Mouse (Mus musculus) kidney, adult 18-20 months (tissue): ENCODE measurements around the gene Mdm4.

ENCODE experiments used
- DNase-seq: peaks from one replicate; pipeline ENCODE4 v3.0.0; 2021

The Mdm4 gene

GRCm38 (mm10) chr1:133030461-133030860 is at the start of gene Mdm4:
Gene Mdm4, minus strand, starts transcription at chr1:133030561.
- no peak for DNase-seq

- DNase-seq, result no peak
Observed at GRCm38 (mm10) chr1:133080079-133080561, 49.8 kb upstream of the Mdm4 start.

DNA sequence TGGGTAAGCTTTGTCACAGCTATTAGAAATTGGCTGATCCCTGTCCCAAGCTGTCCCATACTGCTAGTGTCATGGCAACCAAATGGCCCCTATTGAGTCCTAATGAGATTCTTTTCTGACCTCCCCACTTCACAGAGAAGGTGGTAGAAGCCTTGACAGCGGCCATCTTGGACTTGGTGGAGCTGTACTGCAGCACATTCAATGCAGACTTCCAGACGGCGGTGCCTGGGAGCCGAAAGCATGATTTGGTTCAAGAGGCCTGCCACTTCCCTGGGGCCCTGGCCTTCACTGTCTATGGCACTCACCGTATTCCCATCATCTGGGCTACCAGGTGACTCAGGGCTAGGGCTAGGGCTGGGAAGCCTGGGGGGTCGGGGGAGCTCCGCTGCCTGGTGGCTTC is 49.1 kb upstream of the Mdm4 start:
- DNase-seq, result no peak

GRCm38 (mm10) chr1:133078338-133078727 is 48.0 kb upstream of the Mdm4 start:
- no peak for DNase-seq

GRCm38 (mm10) chr1:133077606-133078337 is 47.4 kb upstream of the Mdm4 start:
- no peak for DNase-seq

DNA sequence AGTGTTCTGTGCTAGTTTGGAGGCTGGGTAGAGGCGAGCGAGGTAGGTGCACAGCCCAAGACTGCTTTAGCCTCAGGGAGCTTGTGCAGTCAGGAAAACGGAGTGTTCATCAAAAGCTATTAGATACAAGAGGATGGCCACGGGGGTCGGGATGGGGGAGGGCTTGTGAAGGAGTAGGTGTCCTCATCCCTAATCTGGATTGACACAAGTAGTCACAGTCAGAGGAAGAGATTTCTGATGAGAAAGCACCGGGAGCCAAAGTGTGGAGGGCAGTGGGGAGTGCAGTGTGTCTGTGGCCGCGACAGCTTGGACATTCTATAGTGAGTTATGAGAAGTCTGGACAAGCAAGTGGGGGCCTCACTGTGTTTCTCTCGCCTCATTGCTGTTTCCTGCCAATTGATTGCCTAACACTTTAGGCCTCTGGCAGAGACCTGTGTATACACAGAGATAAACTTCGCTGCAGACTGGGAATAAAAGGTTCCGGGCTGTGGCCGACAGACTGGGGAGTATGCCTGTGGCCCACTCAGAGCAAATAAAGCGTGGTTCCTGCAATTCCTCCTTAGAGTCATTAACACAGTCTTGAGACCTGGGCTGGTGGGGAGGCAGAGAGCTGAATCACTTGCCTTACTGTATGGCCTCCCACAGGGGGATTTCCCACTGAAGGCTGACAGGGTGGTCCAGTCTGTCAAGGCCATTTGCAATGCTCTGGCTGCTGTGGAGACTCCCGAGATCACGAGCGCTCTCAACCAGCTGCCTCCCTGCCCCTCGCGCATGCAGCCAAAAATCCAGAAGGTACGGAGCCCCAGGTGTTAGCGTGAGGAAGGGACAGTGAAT is 46.5 kb upstream of the Mdm4 start:
- DNase-seq, result no peak

- no peak for DNase-seq
Observed at GRCm38 (mm10) chr1:133075651-133076400, 45.5 kb upstream of the Mdm4 start.

GRCm38 (mm10) chr1:133074541-133074940 is 44.2 kb upstream of the Mdm4 start:
- no peak for DNase-seq

- DNase-seq, result peak; percentile 23
Observed at GRCm38 (mm10) chr1:133073327-133073856, 43.0 kb upstream of the Mdm4 start.

GRCm38 (mm10) chr1:133071666-133072381 is 41.5 kb upstream of the Mdm4 start:
- no peak for DNase-seq

DNA sequence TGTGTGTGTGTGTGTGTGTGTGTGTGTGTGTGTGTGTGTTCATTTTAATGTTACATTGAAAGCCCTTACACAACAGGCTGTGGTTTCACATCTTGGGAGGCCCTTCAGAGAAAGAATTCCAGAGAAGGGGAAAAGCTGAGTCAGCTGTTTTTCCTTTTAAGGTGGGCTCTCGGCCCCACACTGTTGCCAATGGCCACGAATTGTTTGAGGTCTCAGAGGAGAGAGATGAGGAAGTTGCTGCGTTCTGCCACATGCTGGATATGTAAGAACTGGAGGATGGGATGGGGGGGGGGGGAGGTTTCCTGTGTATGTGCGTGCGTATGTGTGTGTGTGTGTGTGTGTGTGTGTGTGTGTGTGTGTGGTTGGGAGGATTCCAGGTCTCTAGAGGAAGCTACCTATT is 39.8 kb upstream of the Mdm4 start:
- no peak for DNase-seq

GRCm38 (mm10) chr1:133069275-133070120 is 39.1 kb upstream of the Mdm4 start:
- DNase-seq, result no peak

GRCm38 (mm10) chr1:133068669-133069274 is 38.4 kb upstream of the Mdm4 start:
- no peak for DNase-seq

DNA sequence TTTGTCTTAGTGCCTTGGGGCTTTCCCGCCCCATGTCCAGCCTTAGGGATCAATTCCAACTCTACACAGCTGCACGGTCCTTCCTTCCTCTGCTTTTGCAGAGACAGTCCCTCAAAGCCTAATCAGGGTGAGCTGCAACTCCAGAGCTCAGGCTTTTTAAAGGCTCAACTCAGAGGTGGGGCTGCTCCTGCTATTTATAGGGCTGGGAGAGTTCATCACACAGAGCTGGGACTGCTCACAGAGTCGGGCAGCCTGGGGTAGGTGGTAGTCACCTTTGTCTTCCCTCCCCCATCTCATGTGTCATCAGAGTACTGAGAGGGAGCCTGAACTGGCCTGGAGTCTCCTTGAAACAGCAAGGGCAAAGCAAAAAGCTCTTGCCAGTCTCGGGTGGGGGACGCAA is 37.9 kb upstream of the Mdm4 start:
- DNase-seq, result no peak

DNA sequence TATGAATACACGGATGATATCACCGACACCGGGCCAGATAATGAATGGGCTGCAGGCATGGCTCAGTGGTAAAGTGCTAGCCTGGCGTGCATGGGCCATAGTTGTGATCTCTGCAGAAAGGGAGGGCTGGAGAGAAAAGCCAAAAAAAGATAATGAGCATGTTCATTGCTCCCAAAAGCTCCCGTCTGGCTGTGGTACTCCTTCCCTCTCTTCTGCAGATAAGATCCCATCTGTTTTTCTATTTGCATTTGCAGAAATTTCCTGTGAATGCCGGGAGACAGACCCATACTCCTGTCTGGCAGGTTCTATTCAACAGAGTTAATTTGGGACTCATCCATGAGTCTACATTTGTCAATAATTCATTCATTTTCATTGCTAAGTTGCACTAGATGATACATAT is 32.8 kb upstream of the Mdm4 start:
- no peak for DNase-seq

- no peak for DNase-seq
Observed at GRCm38 (mm10) chr1:133060681-133061080, 30.3 kb upstream of the Mdm4 start.

GRCm38 (mm10) chr1:133059592-133059991 is 29.2 kb upstream of the Mdm4 start:
- no peak for DNase-seq

- DNase-seq, result no peak
Observed at GRCm38 (mm10) chr1:133057345-133058034, 27.1 kb upstream of the Mdm4 start.

GRCm38 (mm10) chr1:133054326-133054725 is 24.0 kb upstream of the Mdm4 start:
- no peak for DNase-seq

GRCm38 (mm10) chr1:133053034-133053433 is 22.7 kb upstream of the Mdm4 start:
- DNase-seq, result no peak
